Mouse (Mus musculus): ENCODE data around the gene Bend6.

DNA sequence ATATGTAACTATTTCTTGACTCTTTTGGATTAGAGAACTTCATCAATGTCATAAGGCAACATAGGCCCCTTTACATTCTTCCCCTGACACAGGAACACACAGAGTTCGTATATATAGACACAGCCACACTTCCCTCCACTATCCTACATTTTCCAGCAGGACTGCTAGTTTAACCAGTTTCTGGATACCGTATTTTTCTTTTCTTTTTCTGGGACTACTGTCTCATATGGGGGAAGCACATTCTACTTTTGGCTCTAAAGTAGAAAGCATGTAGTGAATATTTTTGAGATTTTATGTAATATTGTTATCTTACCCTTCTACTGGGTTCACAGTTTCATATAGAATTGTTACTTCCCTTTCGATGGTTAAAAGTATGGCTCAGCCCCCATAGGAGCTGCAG is 38.2 kb downstream of the Bend6 start:
- TF ChIP-seq POLR2A (IDR thresholded peaks at IDR 0.05; ENCODE audit: borderline replicate concordance, low read depth, low read length), result no peak
- TF ChIP-seq CTCF (IDR thresholded peaks at IDR 0.05; ENCODE audit: low read depth, low read length), result no peak
